Mouse (Mus musculus): ENCODE measurements around the gene Nos3.

Gene Nos3

GRCm38 (mm10) chr5:24401969-24402368 lies 37.4 kb downstream of the Nos3 start:
- no peak for DNase-seq

- DNase-seq: no peak
These were observed 40.2 kb downstream of the Nos3 start for GRCm38 (mm10) chr5:24404594-24405360.

- no peak for DNase-seq
These were observed 40.8 kb downstream of the Nos3 start for GRCm38 (mm10) chr5:24405389-24405876.

GRCm38 (mm10) chr5:24408651-24409050 lies 44.0 kb downstream of the Nos3 start:
- no peak for DNase-seq

- DNase-seq: no peak
These were observed 44.9 kb downstream of the Nos3 start for GRCm38 (mm10) chr5:24409466-24409865.

- DNase-seq: no peak
These were observed 47.5 kb downstream of the Nos3 start for GRCm38 (mm10) chr5:24412063-24412462.

GRCm38 (mm10) chr5:24413042-24413693 lies 48.6 kb downstream of the Nos3 start, which contains the start of gene Asic3:
TSS of gene Asic3 (plus strand) at chr5:24413392.
- peak; percentile 32 for DNase-seq

- no peak for DNase-seq
These were observed 49.3 kb downstream of the Nos3 start for GRCm38 (mm10) chr5:24413938-24414337.

GRCm38 (mm10) chr5:24416222-24416736 lies 51.7 kb downstream of the Nos3 start:
- DNase-seq: peak; percentile 83

GRCm38 (mm10) chr5:24417587-24417986 lies 53.0 kb downstream of the Nos3 start:
- DNase-seq: no peak

GRCm38 (mm10) chr5:24420381-24420780 lies 55.8 kb downstream of the Nos3 start:
- DNase-seq: no peak

GRCm38 (mm10) chr5:24423129-24424003 lies 58.8 kb downstream of the Nos3 start, which contains the start of the genes Cdk5 and Slc4a2:
TSS of gene Cdk5 (minus strand) at chr5:24423530.
TSS of gene Slc4a2 (plus strand) at chr5:24423837.
- peak; percentile 100 for DNase-seq

GRCm38 (mm10) chr5:24424004-24424781 lies 59.6 kb downstream of the Nos3 start:
- peak; percentile 22 for DNase-seq

- peak; percentile 94 for DNase-seq
These were observed 60.3 kb downstream of the Nos3 start for GRCm38 (mm10) chr5:24424861-24425411.

- DNase-seq: no peak
These were observed 60.9 kb downstream of the Nos3 start for GRCm38 (mm10) chr5:24425421-24426036.

- peak; percentile 54 for DNase-seq
These were observed 61.4 kb downstream of the Nos3 start for GRCm38 (mm10) chr5:24426037-24426432.

GRCm38 (mm10) chr5:24426556-24427284 lies 62.1 kb downstream of the Nos3 start:
- no peak for DNase-seq

GRCm38 (mm10) chr5:24427285-24427633 lies 62.6 kb downstream of the Nos3 start:
- DNase-seq: no peak

GRCm38 (mm10) chr5:24427981-24428402 lies 63.4 kb downstream of the Nos3 start:
- DNase-seq: peak; percentile 62

- no peak for DNase-seq
These were observed 64.0 kb downstream of the Nos3 start for GRCm38 (mm10) chr5:24428596-24428995.
